Mouse (Mus musculus) G1E (cell line): ENCODE results near the gene Senp5. TPM values are rescaled to one million over a fixed set of nuclear protein-coding genes. Genes with fewer than 3 reads are reported as not detected.

Experiments
- ATAC-seq: 2 replicates; pipeline ENCODE4 v1.8.0; 2016; ENCODE audit warnings: mild to moderate bottlenecking; ENCODE audit not compliant: insufficient number of reproducible peaks, poor library complexity, low FRiP score, severe bottlenecking; ENCODE audit errors: extremely low read depth
- DNase-seq: peaks from one replicate; pipeline ENCODE4 v3.0.0; 2012; ENCODE audit warnings: low spot score
- H3K27me3 ChIP-seq: 2 replicates; pipeline ENCODE4 v1.6.1; 2012; ENCODE audit warnings: mild to moderate bottlenecking, low read length, inconsistent platforms; ENCODE audit not compliant: insufficient read depth
- H3K36me3 ChIP-seq: replicated peaks from 2 replicates; pipeline ENCODE3; 2012; ENCODE audit warnings: mild to moderate bottlenecking, inconsistent platforms
- H3K4me1 ChIP-seq: 2 replicates; pipeline ENCODE4 v1.6.1; 2012; ENCODE audit warnings: low read depth, low read length, inconsistent platforms, mixed read lengths; ENCODE audit not compliant: insufficient read depth
- H3K4me3 ChIP-seq: 2 replicates; pipeline ENCODE4 v1.5.1; 2012; ENCODE audit warnings: low read depth, mild to moderate bottlenecking, inconsistent platforms, low read length, moderate library complexity, mixed read lengths
- H3K9me3 ChIP-seq: replicated peaks from 2 replicates; pipeline ENCODE4 v1.6.1; 2012; ENCODE audit warnings: inconsistent platforms
- CTCF ChIP-seq: IDR thresholded peaks from 2 replicates; pipeline ENCODE4 v1.5.1; 2012; ENCODE audit warnings: low read depth, low read length, inconsistent platforms, mixed read lengths
- GATA1 ChIP-seq: IDR thresholded peaks from 2 replicates; pipeline ENCODE4 v1.6.1; 2012; ENCODE audit warnings: borderline replicate concordance, low read length, inconsistent platforms, mixed read lengths
- GATA2 ChIP-seq: IDR thresholded peaks from 2 replicates; pipeline ENCODE4 v1.6.1; 2012; ENCODE audit warnings: low read depth, low read length, inconsistent platforms, borderline replicate concordance
- POLR2AphosphoS5 ChIP-seq: IDR thresholded peaks from 2 replicates; pipeline ENCODE4 v1.6.1; 2012; ENCODE audit warnings: low read depth, low read length, inconsistent platforms; ENCODE audit not compliant: insufficient replicate concordance
- TAL1 ChIP-seq: conservative IDR thresholded peaks from 2 replicates; pipeline ENCODE4 v1.6.1; 2012; ENCODE audit warnings: low read depth, low read length, inconsistent platforms, mixed read lengths
- polyA plus RNA-seq: library from polyadenylated mRNA; stranded (reverse); fragments of >175 nt; gene quantifications from 2 replicates; pipeline ENCODE4 v1.2.3, GENCODE M21; 2012
- total RNA-seq, 2 experiments: library from RNA; stranded (forward) in 1 of 2; stranded (reverse) in 1 of 2; fragments of 200-1000 nt in 1 of 2; fragments of >200 nt in 1 of 2; fragmentation: Nextera tagmentation in 1 of 2; gene quantifications; 2 replicates each; pipeline ENCODE4 v1.2.3; 2014 to 2017

Gene Senp5
- total and polyA plus RNA-seq, 3 experiments: 4.6 to 36.2 (median 25.3) TPM

- Histone ChIP-seq H3K4me1 (peaks cover 4% of the 10 kb centered on the region), H3K36me3 (no peaks in the 10 kb centered on the region), H3K27me3 (peaks cover 35% of the 10 kb centered on the region), H3K9me3 (no peaks in the 10 kb centered on the region), H3K4me3 (no peak overlapping the region)
- DNase-seq: no peak
- no peak for ATAC-seq
- no peak for TF ChIP-seq POLR2AphosphoS5
- TF ChIP-seq CTCF: no peak
- no peak for TF ChIP-seq GATA2
- TF ChIP-seq TAL1: no peak
Measured at GRCm38 (mm10) chr16:31927412-31927811, 75.7 kb downstream of the Senp5 start.

DNA sequence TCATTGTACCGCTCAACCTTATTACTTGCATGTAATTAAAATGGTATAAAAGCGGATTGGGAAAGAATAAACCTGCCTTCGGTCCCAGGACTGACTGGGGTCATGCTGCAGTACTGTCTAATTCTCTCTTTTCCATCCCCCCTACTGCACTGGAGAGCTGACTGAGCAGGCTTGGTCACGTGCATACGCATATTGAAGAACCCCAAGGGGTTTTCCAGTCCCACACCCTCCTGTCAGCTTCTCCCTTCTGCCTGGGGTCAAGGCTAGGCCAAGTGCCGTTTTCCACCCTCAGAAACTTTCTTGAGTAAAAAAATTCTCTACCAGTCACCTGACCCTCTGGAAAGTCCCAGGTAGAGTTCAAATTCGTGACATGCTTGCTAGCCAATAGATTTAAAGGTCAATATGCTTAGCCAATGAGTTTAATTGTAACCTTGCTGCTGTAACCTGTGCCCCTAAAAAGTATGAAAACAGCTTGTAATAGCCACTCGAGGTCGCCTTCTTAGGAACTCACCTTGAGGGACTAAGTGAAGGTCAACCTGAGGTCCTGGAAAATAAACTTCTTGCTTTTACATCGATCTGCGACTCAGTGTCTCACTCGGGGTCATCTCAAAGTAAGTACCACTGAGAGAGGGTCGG, 76.4 kb downstream of the Senp5 start:
- ATAC-seq (no peak), DNase-seq (no peak)
- Histone ChIP-seq H3K9me3 (no peaks in the 10 kb centered on the region), H3K27me3 (peaks cover 40% of the 10 kb centered on the region), H3K4me1 (peaks cover 4% of the 10 kb centered on the region), H3K4me3 (no peak overlapping the region), H3K36me3 (no peaks in the 10 kb centered on the region)
- TF ChIP-seq GATA2 (no peak), TAL1 (no peak), GATA1 (no peak), CTCF (no peak), POLR2AphosphoS5 (no peak)

DNA sequence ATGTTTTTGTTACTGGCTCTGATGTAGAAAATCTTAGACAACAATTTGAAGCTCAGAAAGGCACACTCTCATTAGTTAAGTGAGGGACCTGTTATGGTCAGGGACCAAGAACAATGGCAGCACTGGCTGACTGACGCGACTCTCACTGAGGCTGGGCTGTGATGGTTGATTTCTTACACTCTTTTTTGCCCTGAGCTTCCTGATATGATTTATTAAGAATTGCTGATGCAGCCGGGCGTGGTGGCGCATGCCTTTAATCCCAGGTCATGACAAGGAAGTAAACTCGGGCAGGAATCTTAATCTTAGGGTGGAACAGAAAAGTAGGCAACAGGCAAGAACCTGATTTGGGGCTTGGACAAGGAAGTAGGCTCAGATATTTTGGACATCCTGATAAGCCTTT, 77.0 kb downstream of the Senp5 start:
- DNase-seq (no peak), ATAC-seq (no peak)
- no peaks in the 10 kb centered on the region for H3K9me3 ChIP-seq
- H3K4me3 ChIP-seq: no peak overlapping the region
- H3K4me1 ChIP-seq: peaks cover 2% of the 10 kb centered on the region; the same call in 1 of the 2 replicates
- no peak for TF ChIP-seq TAL1
- TF ChIP-seq GATA2: no peak
- no peak for TF ChIP-seq POLR2AphosphoS5
- TF ChIP-seq GATA1: no peak
- TF ChIP-seq CTCF: no peak
- peaks cover 38% of the 10 kb centered on the region for H3K27me3 ChIP-seq
- H3K36me3 ChIP-seq: no peaks in the 10 kb centered on the region

DNA sequence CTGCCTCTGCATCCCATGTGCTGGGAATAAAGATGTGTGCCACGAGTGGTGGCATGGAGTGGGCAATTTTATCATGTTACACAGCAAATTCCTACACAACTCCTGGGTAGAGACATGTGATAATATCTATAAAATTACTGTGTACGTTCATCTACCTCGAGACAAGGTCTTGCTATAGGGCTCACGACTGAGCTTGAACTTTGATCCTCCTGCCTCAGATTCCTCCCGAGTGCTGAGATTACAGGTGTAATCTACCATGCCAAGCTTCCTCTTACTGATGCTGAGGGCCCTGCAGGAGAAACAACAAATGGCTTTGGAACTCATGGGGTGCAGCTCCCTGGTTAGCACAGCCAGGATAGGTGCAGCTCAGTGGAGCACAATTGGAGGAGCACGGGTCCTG, 78.7 kb downstream of the Senp5 start:
- Histone ChIP-seq H3K4me1 (peaks cover 2% of the 10 kb centered on the region; the same call in 1 of the 2 replicates), H3K27me3 (peaks cover 30% of the 10 kb centered on the region), H3K4me3 (no peak overlapping the region), H3K9me3 (no peaks in the 10 kb centered on the region), H3K36me3 (no peaks in the 10 kb centered on the region)
- TF ChIP-seq GATA2: no peak
- TF ChIP-seq GATA1: no peak
- TF ChIP-seq TAL1: no peak
- TF ChIP-seq CTCF: no peak
- no peak for TF ChIP-seq POLR2AphosphoS5
- ATAC-seq (no peak), DNase-seq (no peak)

- H3K4me1 ChIP-seq: peaks cover 7% of the 10 kb centered on the region; the same call in 1 of the 2 replicates
- no peaks in the 10 kb centered on the region for H3K9me3 ChIP-seq
- no peak overlapping the region for H3K4me3 ChIP-seq
- TF ChIP-seq TAL1: no peak
- no peak for TF ChIP-seq GATA2
- TF ChIP-seq CTCF: peak; percentile 63
- H3K27me3 ChIP-seq: peaks cover 30% of the 10 kb centered on the region
- no peaks in the 10 kb centered on the region for H3K36me3 ChIP-seq
- DNase-seq (peak; percentile 50), ATAC-seq (no peak; the same call in 1 of the 2 replicates)
Measured at GRCm38 (mm10) chr16:31918248-31918724, 84.8 kb downstream of the Senp5 start.

GRCm38 (mm10) chr16:31917776-31918175, 85.3 kb downstream of the Senp5 start:
- Histone ChIP-seq H3K27me3 (peaks cover 32% of the 10 kb centered on the region), H3K4me1 (peaks cover 7% of the 10 kb centered on the region; the same call in 1 of the 2 replicates), H3K4me3 (no peak overlapping the region), H3K9me3 (no peaks in the 10 kb centered on the region), H3K36me3 (no peaks in the 10 kb centered on the region)
- DNase-seq (no peak), ATAC-seq (no peak)
- TF ChIP-seq CTCF: no peak
- TF ChIP-seq TAL1: no peak
- no peak for TF ChIP-seq POLR2AphosphoS5
- no peak for TF ChIP-seq GATA2
- TF ChIP-seq GATA1: no peak
